Comparison of ENCODE assay signal across 8 mouse cellular contexts in genomic region chr16:76539669-76540068, GRCm38 (mm10).
DNase-seq lines count a peak whose midpoint lies in the region; ATAC-seq and TF ChIP-seq lines count a peak whose summit lies in the region.

No protein-coding gene starts in this region.

- H3K9ac ChIP-seq in forebrain, embryonic 11.5 days (ENCODE audit: low read length): no peak overlapping the region
- no peak overlapping the region for H3K9ac ChIP-seq in limb, embryonic 13.5 days
- no peak overlapping the region for H3K9ac ChIP-seq in midbrain, postnatal 0 days (replicated peaks; ENCODE audit: low read length, poor library complexity, severe bottlenecking)

- 25% methylated on average over 6 of the region's 6 CpGs for WGBS in lung, adult 2 months
- WGBS in forebrain, embryonic 11.5 days: under 1% methylated on average over 6 of the region's 6 CpGs
- 2% methylated on average over 6 of the region's 6 CpGs for WGBS in hindbrain, embryonic 10.5 days
- WGBS in limb, embryonic 13.5 days: 12% methylated on average over 6 of the region's 6 CpGs
- 16% methylated on average over 6 of the region's 6 CpGs for WGBS in midbrain, postnatal 0 days

- no peak overlapping the region for H3K4me2 ChIP-seq in forebrain, embryonic 11.5 days (ENCODE audit: low read depth, low read length, severe bottlenecking)
- peak overlapping the region; percentile 16; the same call in 1 of the 2 replicates for H3K4me2 ChIP-seq in limb, embryonic 13.5 days (replicated peaks)
- no peak overlapping the region for H3K4me2 ChIP-seq in midbrain, postnatal 0 days (ENCODE audit: low read depth, low read length, poor library complexity, severe bottlenecking)

- no peak overlapping the region for H3K27ac ChIP-seq in forebrain, embryonic 11.5 days (ENCODE audit: low read depth, low read length)
- 0 out of 2 replicates have a peak overlapping the region, but pooled peaks have one; percentile 46 for H3K27ac ChIP-seq in hindbrain, embryonic 10.5 days
- H3K27ac ChIP-seq in limb, embryonic 13.5 days: no peak overlapping the region
- no peak overlapping the region for H3K27ac ChIP-seq in midbrain, postnatal 0 days (ENCODE audit: low read depth, low read length)

- DNase-seq in lung, adult 2 months: peak; percentile 18
- no peak for DNase-seq in lung, postnatal 14 days
- peak; percentile 65 for DNase-seq in forebrain, embryonic 11.5 days (ENCODE audit: low spot score)
- DNase-seq in hindbrain, embryonic 10.5 days (ENCODE audit: low spot score): peak; percentile 79
- DNase-seq in midbrain, postnatal 0 days (ENCODE audit: low spot score): peak; percentile 39
- DNase-seq in frontal cortex, postnatal 25 days (ENCODE audit: low spot score in 2 of 2): no peak
- no peak for DNase-seq in spleen, postnatal 10 days (ENCODE audit: low spot score in 2 of 2)

- no peak for TF ChIP-seq CTCF in lung, adult 2 months (IDR thresholded peaks at IDR 0.05; ENCODE audit: insufficient read depth, low read length)
- no peak for TF ChIP-seq CTCF in midbrain, postnatal 0 days (IDR thresholded peaks at IDR 0.05)

- peak; percentile 92 for ATAC-seq in forebrain, embryonic 11.5 days (replicated peaks; ENCODE audit: low FRiP score)
- ATAC-seq in limb, embryonic 13.5 days (ENCODE audit: low FRiP score, low read depth): peak; percentile 57; the same call in 1 of the 2 replicates
- ATAC-seq in midbrain, postnatal 0 days (ENCODE audit: low FRiP score): 0 out of 2 replicates have a peak, but pooled peaks have one; percentile 41

- H3K27me3 ChIP-seq in forebrain, embryonic 11.5 days (ENCODE audit: control insufficient read depth, insufficient read depth, low read length): no peaks in the 10 kb centered on the region
- H3K27me3 ChIP-seq in hindbrain, embryonic 10.5 days (ENCODE audit: insufficient read depth, poor library complexity, severe bottlenecking): no peaks in the 10 kb centered on the region
- H3K27me3 ChIP-seq in limb, embryonic 13.5 days: no peaks in the 10 kb centered on the region
- no peaks in the 10 kb centered on the region for H3K27me3 ChIP-seq in midbrain, postnatal 0 days (ENCODE audit: insufficient read depth, low read length)

- H3K36me3 ChIP-seq in forebrain, embryonic 11.5 days (ENCODE audit: control insufficient read depth, insufficient read depth, low read length): no peaks in the 10 kb centered on the region
- H3K36me3 ChIP-seq in hindbrain, embryonic 10.5 days: no peaks in the 10 kb centered on the region
- H3K36me3 ChIP-seq in limb, embryonic 13.5 days: no peaks in the 10 kb centered on the region
- no peaks in the 10 kb centered on the region for H3K36me3 ChIP-seq in midbrain, postnatal 0 days (ENCODE audit: insufficient read depth, low read length)

- no peaks in the 10 kb centered on the region for H3K9me3 ChIP-seq in forebrain, embryonic 11.5 days (ENCODE audit: control insufficient read depth, low read length)
- no peaks in the 10 kb centered on the region for H3K9me3 ChIP-seq in hindbrain, embryonic 10.5 days
- no peaks in the 10 kb centered on the region for H3K9me3 ChIP-seq in limb, embryonic 13.5 days
- no peaks in the 10 kb centered on the region for H3K9me3 ChIP-seq in midbrain, postnatal 0 days (ENCODE audit: low read length)

- peaks cover 3% of the 10 kb centered on the region for H3K4me1 ChIP-seq in lung, adult 2 months (ENCODE audit: control insufficient read depth, insufficient read depth, low read length)
- peaks cover 4% of the 10 kb centered on the region; the same call in 1 of the 2 replicates for H3K4me1 ChIP-seq in forebrain, embryonic 11.5 days (replicated peaks; ENCODE audit: control insufficient read depth, insufficient read depth, low read length)
- peaks cover 25% of the 10 kb centered on the region for H3K4me1 ChIP-seq in hindbrain, embryonic 10.5 days (replicated peaks)
- H3K4me1 ChIP-seq in limb, embryonic 13.5 days: peaks cover 9% of the 10 kb centered on the region; the same call in 1 of the 2 replicates
- H3K4me1 ChIP-seq in midbrain, postnatal 0 days (ENCODE audit: insufficient read depth, low read length): no peaks in the 10 kb centered on the region

- H3K4me3 ChIP-seq in lung, adult 2 months (replicated peaks; ENCODE audit: extremely low read depth, low read depth, low read length): no peak overlapping the region
- H3K4me3 ChIP-seq in forebrain, embryonic 11.5 days (ENCODE audit: low read depth, low read length): no peak overlapping the region
- no peak overlapping the region for H3K4me3 ChIP-seq in hindbrain, embryonic 10.5 days
- no peak overlapping the region for H3K4me3 ChIP-seq in limb, embryonic 13.5 days
- H3K4me3 ChIP-seq in midbrain, postnatal 0 days (ENCODE audit: low read depth, low read length): no peak overlapping the region

- no peak for TF ChIP-seq POLR2A in lung, adult 2 months (IDR thresholded peaks at IDR 0.05; ENCODE audit: borderline replicate concordance, extremely low read depth, low read depth, low read length)

Comparison
In these comparisons a context has a peak if more than half of its experiments do, and no peak if none do; other contexts are left out.
1. DNase-seq: peak in lung, adult 2 months (single experiment), forebrain, embryonic 11.5 days (single experiment), hindbrain, embryonic 10.5 days (single experiment) and midbrain, postnatal 0 days (single experiment); none in lung, postnatal 14 days (single experiment), frontal cortex, postnatal 25 days (0 of 2) and spleen, postnatal 10 days (0 of 2).
2. ATAC-seq: peak in every context shown above with its lines; median percentile 92 in forebrain, embryonic 11.5 days; 57 in limb, embryonic 13.5 days; 41 in midbrain, postnatal 0 days.